Mouse (Mus musculus) retina, embryonic 14.5 days (tissue): ENCODE measurements around the gene Cdc42ep3.

Experiments used
- DNase-seq: peaks from one replicate; pipeline ENCODE4 v3.0.0-alpha.2; 2015; ENCODE audit warnings: low spot score

Cdc42ep3 gene

DNA sequence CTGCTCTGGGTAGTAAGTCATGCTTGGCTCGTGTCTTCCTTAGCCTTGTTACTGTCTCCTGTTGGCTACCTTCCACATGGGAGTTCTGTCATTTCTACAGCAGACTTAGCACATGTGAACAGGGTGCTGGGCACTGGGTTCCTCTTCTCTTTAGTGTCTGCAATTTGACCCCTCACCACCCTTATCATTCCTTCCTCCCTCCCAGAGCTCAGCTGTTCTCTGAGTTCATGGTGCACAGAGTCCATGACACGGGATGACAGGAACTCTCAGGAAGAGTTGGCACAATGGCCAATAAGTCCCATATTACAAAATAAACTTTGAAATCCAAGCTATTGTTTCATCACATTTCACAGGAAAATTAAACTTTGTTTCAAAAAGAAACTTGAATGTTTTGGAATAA lies 64.2 kb downstream of the Cdc42ep3 start:
- DNase-seq, result no peak

- no peak for DNase-seq
Measured at GRCm38 (mm10) chr17:79287302-79287701, 67.6 kb downstream of the Cdc42ep3 start.

GRCm38 (mm10) chr17:79285030-79285601 lies 69.8 kb downstream of the Cdc42ep3 start:
- no peak for DNase-seq
